Mouse (Mus musculus) spleen, adult 2 months (tissue): ENCODE data around the gene Msrb1. TPM values are rescaled to one million over a fixed set of nuclear protein-coding genes. Genes with fewer than 3 reads are reported as not detected.

Experiments used
- DNase-seq, 2 experiments: peaks; one replicate each; pipeline versions ENCODE4 v3.0.0 to v3.0.0-alpha.2; 2012 to 2021; ENCODE audit warnings: low spot score in 2 of 2, low read depth in 1 of 2
- H3K27ac ChIP-seq: fragments of 200-500 bp; 2 replicates; pipeline ENCODE4 v1.5.1; 2012; ENCODE audit warnings: low read length, inconsistent platforms; ENCODE audit not compliant: insufficient read depth
- H3K27me3 ChIP-seq: fragments of 200-500 bp; 2 replicates; pipeline ENCODE4 v1.6.1; 2012; ENCODE audit warnings: mild to moderate bottlenecking, moderate library complexity, low read length, inconsistent platforms; ENCODE audit not compliant: control insufficient read depth, insufficient read depth
- H3K36me3 ChIP-seq: fragments of 200-500 bp; 2 replicates; pipeline ENCODE4 v1.6.1; 2012; ENCODE audit warnings: mild to moderate bottlenecking, low read length, inconsistent platforms; ENCODE audit not compliant: control insufficient read depth, insufficient read depth
- H3K4me1 ChIP-seq: fragments of 200-500 bp; 2 replicates; pipeline ENCODE4 v1.6.1; 2011; ENCODE audit warnings: inconsistent platforms; ENCODE audit not compliant: control insufficient read depth, insufficient read depth, insufficient read length
- H3K4me3 ChIP-seq: fragments of 200-500 bp; 2 replicates; pipeline ENCODE4 v1.5.1; 2011; ENCODE audit warnings: mild to moderate bottlenecking, inconsistent platforms; ENCODE audit not compliant: insufficient read depth, insufficient read length; ENCODE audit errors: extremely low read depth
- CTCF ChIP-seq: fragments of 200-500 bp; IDR thresholded peaks from 2 replicates; pipeline ENCODE4 v1.5.1; 2011; ENCODE audit warnings: mild to moderate bottlenecking, inconsistent platforms; ENCODE audit not compliant: insufficient read depth, insufficient read length, insufficient replicate concordance; ENCODE audit errors: extremely low read depth
- POLR2A ChIP-seq: fragments of 200-500 bp; IDR thresholded peaks from 2 replicates; pipeline ENCODE4 v1.6.1; 2011; ENCODE audit warnings: low read depth, low read length, inconsistent platforms
- WGBS: fragments of 180-500 bp; shearing (Covaris S2); methylation state at CpG from one replicate; pipeline ENCODE4 v1.1.7; 2018; 5-methylcytosine and 5-hydroxymethylcytosine counted together
- polyA plus RNA-seq: library from polyadenylated mRNA; depleted of rRNA; stranded (reverse); fragments of >200 nt; gene quantifications from 2 replicates; pipeline ENCODE4 v1.2.3, GENCODE M21; 2012

Msrb1 gene
- polyA plus RNA-seq, 1 experiment: 66.9 TPM

- WGBS: 0% methylated on average over 30 of the region's 30 CpGs
Measured at GRCm38 (mm10) chr17:24724184-24724583, 12.3 kb upstream of the Msrb1 start, which contains the start of gene Ndufb10. Ndufb10 (minus strand) TSS chr17:24724478.

DNA sequence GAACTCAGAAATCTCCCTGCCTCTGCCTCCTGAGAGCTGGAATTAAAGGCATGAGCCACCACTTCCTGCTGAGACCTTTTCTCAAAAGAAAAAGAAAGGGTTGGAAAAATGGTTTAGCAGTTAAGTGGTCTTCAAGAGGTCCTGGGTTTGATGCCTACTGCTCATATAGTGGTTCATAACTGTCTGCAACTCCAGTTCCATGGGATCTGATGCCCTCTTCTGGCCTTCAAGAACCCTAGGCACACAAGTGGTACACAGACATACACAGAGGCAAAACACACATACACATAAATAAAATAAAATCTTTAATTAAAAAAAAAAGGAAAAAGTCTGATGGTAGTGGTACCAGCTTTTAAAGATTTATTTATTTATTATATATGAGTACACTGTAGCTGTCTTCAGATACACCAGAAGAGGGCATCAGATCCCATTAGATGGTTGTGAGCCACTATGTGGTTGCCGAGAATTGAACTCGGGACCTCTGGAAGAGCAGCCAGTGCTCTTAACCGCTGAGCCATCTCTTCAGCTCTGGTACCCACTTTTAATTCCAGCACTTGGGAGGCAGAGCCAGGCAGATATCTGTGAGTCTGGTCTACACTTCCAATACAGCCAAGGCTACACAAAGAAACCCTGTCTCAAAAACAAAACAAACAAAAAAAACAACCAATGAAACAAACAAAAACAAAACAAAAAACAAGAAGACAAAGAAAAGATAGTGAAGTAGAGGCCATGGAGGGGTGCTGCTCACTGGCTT is 10.6 kb upstream of the Msrb1 start:
- Histone ChIP-seq H3K27ac (no peak overlapping the region), H3K4me3 (no peak overlapping the region), H3K36me3 (peaks cover 10% of the 10 kb centered on the region), H3K27me3 (no peaks in the 10 kb centered on the region), H3K4me1 (peaks cover 7% of the 10 kb centered on the region)
- TF ChIP-seq POLR2A (no peak), CTCF (no peak)
- WGBS: 75% methylated on average over 3 of the region's 3 CpGs
- DNase-seq: no peak

More at GRCm38 (mm10) chr17:24724184-24724583, 12.3 kb upstream of the Msrb1 start, which contains the start of gene Ndufb10:
- Histone ChIP-seq H3K36me3 (peaks cover 12% of the 10 kb centered on the region), H3K4me1 (peaks cover 7% of the 10 kb centered on the region), H3K4me3 (peak within 1 kb of the TSS; percentile 98), H3K27ac (peak within 1 kb of the TSS; percentile 89), H3K27me3 (no peaks in the 10 kb centered on the region)
- peak; percentile 82 to 93 for DNase-seq
- peak; percentile 93 for TF ChIP-seq POLR2A
- peak; percentile 94 for TF ChIP-seq CTCF

DNA sequence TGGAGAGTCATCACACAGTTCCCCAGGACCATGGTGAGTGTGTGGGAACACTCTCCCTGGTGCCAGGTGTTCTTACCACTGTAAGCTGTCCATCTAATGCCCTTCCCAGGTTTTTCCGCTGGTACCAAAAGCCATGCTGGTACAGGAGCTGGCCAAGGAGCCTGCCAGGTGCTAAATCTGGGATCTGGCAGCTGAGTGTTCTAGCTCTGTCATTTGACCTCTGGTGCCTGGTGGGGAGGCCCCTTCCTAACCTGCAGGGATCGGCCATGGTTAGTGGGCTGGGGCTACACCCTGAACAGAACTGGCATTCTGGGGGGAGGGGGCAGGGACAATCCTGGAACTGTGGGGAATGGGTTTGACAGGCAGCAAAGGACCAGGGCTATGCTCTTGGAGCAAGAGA is 8.8 kb upstream of the Msrb1 start, which contains the start of gene Rpl3l:
Gene Rpl3l (plus strand): TSS at position 203 of the 400 bp plus-strand sequence.
- Histone ChIP-seq H3K4me1 (peaks cover 7% of the 10 kb centered on the region; the same call in 1 of the 2 replicates), H3K27me3 (no peaks in the 10 kb centered on the region), H3K36me3 (no peaks in the 10 kb centered on the region), H3K4me3 (no peak within 1 kb of the TSS), H3K27ac (no peak within 1 kb of the TSS)
- WGBS: 91% methylated on average over 2 of the region's 2 CpGs
- DNase-seq: no peak
- TF ChIP-seq CTCF (no peak), POLR2A (no peak)

GRCm38 (mm10) chr17:24728184-24728583 is 8.3 kb upstream of the Msrb1 start:
- WGBS: 86% methylated on average over 17 of the region's 17 CpGs
- Histone ChIP-seq H3K27ac (no peak overlapping the region), H3K4me1 (peaks cover 5% of the 10 kb centered on the region; the same call in 1 of the 2 replicates), H3K27me3 (no peaks in the 10 kb centered on the region), H3K4me3 (no peak overlapping the region), H3K36me3 (no peaks in the 10 kb centered on the region)
- TF ChIP-seq POLR2A (no peak), CTCF (no peak)
- DNase-seq: no peak

DNA sequence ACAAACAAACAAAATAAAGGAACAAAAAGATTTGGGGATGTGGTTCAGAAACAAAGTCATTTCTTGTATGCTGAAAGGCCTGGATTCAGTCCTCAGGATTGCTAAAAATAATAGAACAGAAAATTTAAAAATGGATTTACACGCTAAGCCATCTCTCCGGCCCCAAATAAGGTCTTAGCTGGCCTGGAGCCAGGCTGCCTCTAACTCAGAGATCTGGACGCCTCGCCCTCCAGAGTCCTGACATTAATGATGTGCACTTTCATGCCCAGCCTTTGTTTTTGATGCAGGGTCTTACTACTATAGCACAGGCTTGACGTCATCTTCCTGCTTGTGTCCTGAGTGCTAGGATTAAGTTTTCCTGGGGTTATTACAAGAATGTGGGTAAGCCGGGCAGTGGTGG is 7.4 kb upstream of the Msrb1 start:
- H3K27ac ChIP-seq: no peak overlapping the region
- H3K4me3 ChIP-seq: no peak overlapping the region
- no peak for DNase-seq
- TF ChIP-seq CTCF (no peak), POLR2A (no peak)
- no peaks in the 10 kb centered on the region for H3K27me3 ChIP-seq
- 92% methylated on average over 6 of the region's 6 CpGs for WGBS
- no peaks in the 10 kb centered on the region; the same call in 1 of the 2 replicates for H3K4me1 ChIP-seq
- H3K36me3 ChIP-seq: no peaks in the 10 kb centered on the region

GRCm38 (mm10) chr17:24730787-24731186 is 5.7 kb upstream of the Msrb1 start:
- Histone ChIP-seq H3K4me1 (no peaks in the 10 kb centered on the region), H3K27me3 (no peaks in the 10 kb centered on the region), H3K36me3 (no peaks in the 10 kb centered on the region), H3K27ac (no peak overlapping the region), H3K4me3 (no peak overlapping the region)
- DNase-seq: no peak
- TF ChIP-seq CTCF (no peak), POLR2A (no peak)
- WGBS: 76% methylated on average over 14 of the region's 14 CpGs
